Mouse (Mus musculus) hindbrain, postnatal 0 days (tissue): ENCODE measurements around the gene Trim47. TPM values are rescaled to one million over a fixed set of nuclear protein-coding genes. Genes with fewer than 3 reads are reported as not detected.

Experiments used
- ATAC-seq: fragments of 200-750 bp; cut with Nextera tagmentation; 2 replicates; pipeline ENCODE4 v1.8.0; 2017; ENCODE audit warnings: mild to moderate bottlenecking, moderate TSS enrichment, moderate library complexity
- DNase-seq: peaks from one replicate; pipeline ENCODE4 v3.0.0-alpha.2; 2015; ENCODE audit warnings: low spot score
- H3K27ac ChIP-seq: fragments of 300-500 bp; sonication (generic); 2 replicates; pipeline ENCODE4 v1.5.1; 2014; ENCODE audit warnings: mild to moderate bottlenecking
- H3K27me3 ChIP-seq: fragments of 300-500 bp; sonication (generic); 2 replicates; pipeline ENCODE4 v1.6.1; 2014; ENCODE audit warnings: low read length, mixed read lengths; ENCODE audit not compliant: insufficient read depth
- H3K36me3 ChIP-seq: fragments of 300-500 bp; sonication (generic); 2 replicates; pipeline ENCODE4 v1.6.1; 2014; ENCODE audit warnings: low read length, mixed read lengths; ENCODE audit not compliant: insufficient read depth
- H3K4me1 ChIP-seq: fragments of 300-500 bp; sonication (generic); 2 replicates; pipeline ENCODE4 v1.6.1; 2014; ENCODE audit warnings: antibody characterized with exemption, low read length, mixed read lengths; ENCODE audit not compliant: insufficient read depth
- H3K4me2 ChIP-seq: fragments of 300-500 bp; sonication (generic); 2 replicates; pipeline ENCODE4 v1.6.1; 2014; ENCODE audit warnings: low read depth, mild to moderate bottlenecking, low read length, moderate library complexity, mixed read lengths
- H3K4me3 ChIP-seq: fragments of 300-500 bp; sonication (generic); 2 replicates; pipeline ENCODE4 v1.5.1; 2014; ENCODE audit warnings: low read length
- H3K9ac ChIP-seq: fragments of 300-500 bp; sonication (generic); replicated peaks from 2 replicates; pipeline ENCODE4 v1.6.1; 2014; ENCODE audit warnings: mild to moderate bottlenecking, low read length, moderate library complexity, mixed read lengths
- H3K9me3 ChIP-seq: fragments of 300-500 bp; sonication (generic); 2 replicates; pipeline ENCODE4 v1.6.1; 2016; ENCODE audit warnings: low read length, mixed read lengths
- CTCF ChIP-seq: IDR thresholded peaks from 2 replicates; pipeline ENCODE4 v1.5.1; 2016; ENCODE audit warnings: antibody characterized with exemption, control low read depth, low read depth
- WGBS: fragments of 180-500 bp; shearing (Covaris S2); extraction: QIAGEN DNeasy Blood & Tissue Kit; methylation state at CpG from one replicate; pipeline ENCODE4 v1.1.7; 2014; 5-methylcytosine and 5-hydroxymethylcytosine counted together
- polyA plus RNA-seq: library from polyadenylated mRNA; unstranded; fragments of >200 nt; fragmentation: Nextera tagmentation; extraction: Ambion mirVana; gene quantifications from 2 replicates; pipeline ENCODE4 v1.2.1, GENCODE M21; 2015
- total RNA-seq: library from RNA; depleted of rRNA; stranded (reverse); fragments of >200 nt; gene quantifications from 2 replicates; pipeline ENCODE4 v1.2.3, GENCODE M21; 2014

Trim47 gene
- total and polyA plus RNA-seq, 2 experiments from 2014 or later, result 9.5 to 17.0 TPM

- Histone ChIP-seq H3K4me1 (peaks cover 11% of the 10 kb centered on the region), H3K36me3 (peaks cover 44% of the 10 kb centered on the region), H3K4me3 (no peak overlapping the region), H3K27ac (peak overlapping the region; percentile 69), H3K9me3 (no peaks in the 10 kb centered on the region), H3K27me3 (no peaks in the 10 kb centered on the region), H3K4me2 (no peak overlapping the region), H3K9ac (0 out of 2 replicates have a peak overlapping the region, but pooled peaks have one; percentile 17)
- ATAC-seq, result peak; percentile 62
- 56% methylated on average over 20 of the region's 20 CpGs for WGBS
- 0 out of 2 replicates have a peak, but pooled peaks have one; percentile 10 for TF ChIP-seq CTCF
- peak; percentile 61 for DNase-seq
Observed at GRCm38 (mm10) chr11:116148761-116149221, 21.8 kb upstream of the Trim47 start.

- 0 out of 2 replicates have a peak overlapping the region, but pooled peaks have one; percentile 3 for H3K4me2 ChIP-seq
- WGBS, result 55% methylated on average over 25 of the region's 25 CpGs
- no peaks in the 10 kb centered on the region for H3K27me3 ChIP-seq
- H3K27ac ChIP-seq, result peak overlapping the region; percentile 79
- peak; percentile 67 for ATAC-seq
- TF ChIP-seq CTCF, result no peak
- H3K9ac ChIP-seq, result no peak overlapping the region
- peaks cover 31% of the 10 kb centered on the region; the same call in 1 of the 2 replicates for H3K36me3 ChIP-seq
- peak; percentile 63 for DNase-seq
- no peaks in the 10 kb centered on the region for H3K9me3 ChIP-seq
- H3K4me1 ChIP-seq, result peaks cover 11% of the 10 kb centered on the region
- no peak overlapping the region for H3K4me3 ChIP-seq
Observed at GRCm38 (mm10) chr11:116146294-116146985, 19.4 kb upstream of the Trim47 start.

GRCm38 (mm10) chr11:116145481-116146293 is 18.7 kb upstream of the Trim47 start:
- H3K9me3 ChIP-seq, result no peaks in the 10 kb centered on the region
- H3K36me3 ChIP-seq, result peaks cover 31% of the 10 kb centered on the region; the same call in 1 of the 2 replicates
- no peak overlapping the region for H3K4me3 ChIP-seq
- no peaks in the 10 kb centered on the region for H3K27me3 ChIP-seq
- 0 out of 2 replicates have a peak overlapping the region, but pooled peaks have one; percentile 3 for H3K4me2 ChIP-seq
- H3K4me1 ChIP-seq, result peaks cover 11% of the 10 kb centered on the region
- ATAC-seq, result peak; percentile 33
- DNase-seq, result peak; percentile 29
- H3K27ac ChIP-seq, result peak overlapping the region; percentile 79
- 0 out of 2 replicates have a peak overlapping the region, but pooled peaks have one; percentile 9 for H3K9ac ChIP-seq
- WGBS, result 44% methylated on average over 18 of the region's 18 CpGs
- TF ChIP-seq CTCF, result no peak

DNA sequence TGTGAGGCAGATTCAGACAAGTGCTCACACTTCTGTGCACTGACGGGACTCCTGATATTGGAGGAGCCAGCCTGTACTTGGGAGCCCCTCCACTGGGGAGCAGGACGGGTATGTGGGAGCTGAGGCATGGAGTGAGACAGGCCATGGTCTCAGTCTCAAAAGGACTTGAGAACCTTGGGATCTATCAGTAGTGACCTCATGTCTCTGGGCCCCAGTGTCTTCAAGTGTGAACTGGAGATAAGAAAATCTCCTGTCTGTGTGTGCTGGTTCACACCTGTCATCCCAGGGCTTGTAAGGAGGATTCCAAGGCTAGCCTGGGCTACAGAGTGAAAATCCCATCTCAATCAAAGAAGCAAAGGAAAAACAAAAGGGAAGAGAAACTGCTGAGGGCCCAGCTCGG is 16.5 kb upstream of the Trim47 start:
- Histone ChIP-seq H3K27me3 (no peaks in the 10 kb centered on the region), H3K9me3 (no peaks in the 10 kb centered on the region), H3K4me3 (no peak overlapping the region), H3K4me2 (no peak overlapping the region), H3K27ac (no peak overlapping the region), H3K9ac (no peak overlapping the region), H3K36me3 (peaks cover 26% of the 10 kb centered on the region; the same call in 1 of the 2 replicates), H3K4me1 (peaks cover 11% of the 10 kb centered on the region)
- 87% methylated on average over 3 of the region's 3 CpGs for WGBS
- ATAC-seq, result no peak
- no peak for TF ChIP-seq CTCF
- DNase-seq, result no peak

DNA sequence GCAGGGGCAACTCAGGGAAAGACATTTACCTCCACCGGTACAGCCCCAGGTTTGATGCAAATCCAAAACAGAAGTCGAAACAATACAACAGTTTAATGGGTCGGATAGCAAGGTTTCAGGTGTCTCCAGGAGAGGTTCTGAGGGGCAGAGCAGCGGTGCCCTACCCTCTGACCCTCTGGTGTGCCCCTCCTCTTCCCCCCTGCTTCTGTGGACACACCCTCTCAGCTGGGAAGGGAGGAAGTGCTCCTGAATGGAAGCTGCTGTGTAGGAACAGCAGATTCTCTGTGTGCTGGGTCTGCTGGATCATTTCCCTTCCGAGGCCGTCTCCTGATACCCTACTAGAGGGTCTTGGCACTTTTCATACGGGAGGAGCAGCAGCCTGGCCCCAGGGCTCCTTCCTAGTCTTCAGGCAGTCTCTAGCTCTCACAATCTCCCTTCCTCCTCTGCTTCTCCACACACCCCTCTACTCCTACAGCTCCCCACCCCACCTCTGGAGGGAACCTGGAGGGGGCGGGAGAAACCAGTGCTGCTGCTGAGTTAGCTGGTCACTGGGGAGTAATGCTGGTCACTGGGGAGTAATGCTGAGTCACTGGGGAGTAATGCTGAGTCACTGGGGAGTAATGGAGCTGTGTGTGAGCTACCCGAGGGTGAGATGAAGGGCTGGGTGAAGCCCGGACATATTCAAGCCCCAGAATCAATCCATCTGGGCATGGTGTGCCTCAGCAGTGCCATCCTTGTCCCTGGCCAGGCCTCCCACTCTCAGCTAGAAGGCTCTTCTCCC is 15.4 kb upstream of the Trim47 start:
- Histone ChIP-seq H3K9ac (no peak overlapping the region), H3K4me2 (no peak overlapping the region), H3K4me3 (no peak overlapping the region), H3K9me3 (no peaks in the 10 kb centered on the region), H3K4me1 (peaks cover 11% of the 10 kb centered on the region), H3K36me3 (peaks cover 24% of the 10 kb centered on the region; the same call in 1 of the 2 replicates), H3K27me3 (no peaks in the 10 kb centered on the region), H3K27ac (no peak overlapping the region)
- DNase-seq (no peak), ATAC-seq (no peak)
- TF ChIP-seq CTCF, result no peak
- WGBS, result 72% methylated on average over 10 of the region's 10 CpGs

GRCm38 (mm10) chr11:116138468-116139138 is 11.6 kb upstream of the Trim47 start, which contains the start of gene Mrpl38:
Mrpl38 (minus strand) TSS chr11:116138868.
- peak; percentile 79 for TF ChIP-seq CTCF
- H3K4me2 ChIP-seq, result peak within 1 kb of the TSS; percentile 79
- peak; percentile 97 for ATAC-seq

More at GRCm38 (mm10) chr11:116138468-116139138, 11.6 kb upstream of the Trim47 start, which contains the start of gene Mrpl38:
- Histone ChIP-seq H3K4me1 (no peaks in the 10 kb centered on the region), H3K4me3 (peak within 1 kb of the TSS; percentile 86), H3K9me3 (no peaks in the 10 kb centered on the region), H3K27me3 (no peaks in the 10 kb centered on the region), H3K27ac (peak within 1 kb of the TSS; percentile 69), H3K36me3 (0 out of 2 replicates have a peak, but pooled peaks cover 8% of the 10 kb centered on the region), H3K9ac (peak within 1 kb of the TSS; percentile 75)
- peak; percentile 96 for DNase-seq
- WGBS, result under 1% methylated on average over 59 of the region's 60 CpGs
